Mouse (Mus musculus): ENCODE data around the gene Prickle3. TPM values are rescaled to one million over a fixed set of nuclear protein-coding genes. Genes with fewer than 3 reads are reported as not detected.

Gene Prickle3
- polyA plus RNA-seq (2012; rRNA removed), result 7.1 and 10.6 TPM in 2 replicates

DNA sequence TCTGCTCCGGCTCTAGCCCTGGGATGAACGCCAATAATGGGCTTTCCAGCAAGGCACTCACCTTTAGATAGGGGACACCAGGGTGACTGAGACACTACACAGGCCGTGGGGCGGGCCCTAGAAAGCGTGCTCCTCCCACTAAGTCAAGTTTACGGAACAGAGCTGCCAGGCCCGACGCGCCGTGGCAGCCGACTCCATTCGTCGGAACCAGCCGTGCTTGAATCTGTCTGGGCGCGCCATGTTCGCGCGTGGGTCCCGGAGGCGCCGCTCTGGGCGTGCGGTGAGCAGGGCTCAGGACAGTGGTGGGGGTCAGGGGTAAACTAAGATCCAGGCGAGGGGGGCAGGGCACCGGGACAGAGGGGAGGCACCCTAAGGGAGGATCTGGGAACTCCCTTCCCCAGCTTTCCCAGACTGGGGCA, at the start of gene Prickle3:
TSS of gene Prickle3 (plus strand) at position 40 of the 419 bp plus-strand sequence.
- DNase-seq (ENCODE audit: low read depth, low spot score), result no peak

DNA sequence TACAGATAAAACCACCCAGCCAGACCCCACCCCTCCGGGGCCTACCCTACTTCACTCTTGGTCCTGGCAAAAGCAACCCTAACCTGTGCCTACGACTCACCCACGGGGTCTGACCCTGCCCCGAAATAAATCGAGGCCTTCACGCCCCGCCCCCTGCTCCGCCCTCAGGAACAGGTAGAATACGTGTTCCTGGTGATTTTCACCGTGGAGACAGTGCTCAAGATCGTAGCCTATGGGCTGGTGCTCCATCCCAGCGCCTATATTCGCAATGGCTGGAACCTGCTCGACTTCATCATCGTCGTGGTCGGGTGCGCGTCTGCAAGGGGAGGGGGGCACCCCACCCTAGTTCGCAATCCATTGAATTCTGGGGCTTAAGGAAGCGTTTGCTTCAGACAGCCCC, 47.0 kb upstream of the Prickle3 start:
- no peak for DNase-seq (ENCODE audit: low read depth, low spot score)
- WGBS, result 26% methylated on average over 21 of the region's 21 CpGs

More for the DNA sequence above, at the start of gene Prickle3:
- 22% methylated on average over 26 of the region's 26 CpGs for WGBS

DNA sequence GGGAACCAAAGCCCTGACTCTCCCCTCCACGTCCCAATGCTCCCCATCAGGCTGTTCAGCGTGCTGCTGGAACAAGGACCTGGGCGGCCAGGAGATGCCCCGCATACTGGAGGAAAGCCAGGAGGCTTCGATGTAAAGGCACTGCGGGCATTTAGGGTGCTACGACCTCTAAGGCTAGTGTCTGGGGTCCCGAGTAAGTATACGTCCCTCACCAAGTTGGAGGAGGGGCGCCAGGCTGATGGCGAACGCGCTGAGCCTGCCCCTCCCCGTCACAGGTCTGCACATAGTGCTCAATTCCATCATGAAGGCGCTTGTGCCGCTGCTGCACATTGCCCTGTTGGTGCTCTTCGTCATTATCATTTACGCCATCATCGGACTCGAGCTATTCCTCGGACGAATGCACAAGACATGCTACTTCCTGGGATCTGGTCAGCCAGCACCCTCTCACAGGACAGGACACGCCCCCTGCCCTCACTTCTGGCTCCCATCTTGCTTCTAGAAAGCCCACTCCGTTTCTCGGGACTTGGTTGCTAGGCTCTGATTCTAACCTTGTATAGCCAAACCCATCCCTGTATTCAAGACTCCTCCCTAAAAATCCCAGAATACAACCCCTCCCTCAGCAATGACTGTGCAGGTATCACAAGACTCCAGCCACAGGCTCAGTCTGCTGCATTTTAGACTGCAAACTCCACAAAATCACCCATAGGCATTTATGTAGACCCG, 46.4 kb upstream of the Prickle3 start:
- WGBS, result 28% methylated on average over 26 of the region's 26 CpGs
- DNase-seq (ENCODE audit: low read depth, low spot score), result no peak

DNA sequence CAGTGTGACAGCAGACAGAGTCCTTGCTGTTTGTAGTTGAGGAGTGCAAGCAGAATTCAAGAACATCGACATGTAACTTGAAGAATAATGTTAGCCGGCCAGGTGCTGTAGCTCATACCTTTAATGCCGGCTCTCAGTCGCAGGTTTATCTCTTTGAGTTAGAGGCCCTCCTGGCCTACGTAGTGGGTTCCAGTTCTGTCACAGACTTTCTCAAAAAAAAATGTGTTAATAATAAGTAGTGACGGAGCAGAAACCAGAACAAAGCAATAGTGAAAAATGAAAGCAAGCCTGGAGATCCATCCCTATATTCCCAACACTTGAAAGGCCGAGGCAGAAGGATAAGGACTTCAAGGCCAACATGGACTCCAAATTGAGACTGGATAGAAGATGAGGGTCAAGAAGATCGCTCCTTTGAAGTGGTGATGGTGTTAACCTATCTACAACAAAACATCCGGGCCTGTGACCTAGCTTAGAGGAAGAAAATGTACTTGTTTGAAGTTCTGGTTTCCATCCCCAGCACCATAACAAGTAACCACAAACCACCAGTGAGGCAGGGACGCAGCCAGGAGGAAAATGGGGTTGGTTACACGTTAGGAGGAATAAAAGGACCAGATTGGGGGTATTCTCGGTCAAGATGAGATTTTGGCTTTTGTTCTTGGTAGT, 39.0 kb upstream of the Prickle3 start:
- WGBS, result 75% methylated on average over 12 of the region's 12 CpGs
- no peak for DNase-seq (ENCODE audit: low read depth, low spot score)

DNA sequence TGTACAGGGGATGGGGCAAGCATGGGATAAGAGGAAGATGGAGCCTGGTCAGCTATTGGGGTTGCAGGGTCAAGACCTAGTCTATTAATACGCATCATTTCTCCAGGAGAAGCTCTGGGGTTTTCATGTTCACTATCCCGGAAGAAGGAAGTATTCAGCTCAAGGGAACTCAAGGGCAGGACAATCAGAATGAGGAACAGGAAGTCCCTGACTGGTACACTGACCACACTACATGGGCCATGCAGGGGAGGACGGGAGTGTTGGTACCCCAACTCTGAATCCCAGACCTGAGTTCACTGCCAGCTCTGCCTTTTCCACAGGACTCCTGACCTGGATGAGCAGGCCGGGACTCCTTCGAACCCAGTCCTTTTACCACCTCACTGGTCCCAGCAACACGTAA, 24.5 kb upstream of the Prickle3 start:
- DNase-seq (ENCODE audit: low read depth, low spot score), result no peak
- WGBS, result 86% methylated on average over 6 of the region's 6 CpGs

DNA sequence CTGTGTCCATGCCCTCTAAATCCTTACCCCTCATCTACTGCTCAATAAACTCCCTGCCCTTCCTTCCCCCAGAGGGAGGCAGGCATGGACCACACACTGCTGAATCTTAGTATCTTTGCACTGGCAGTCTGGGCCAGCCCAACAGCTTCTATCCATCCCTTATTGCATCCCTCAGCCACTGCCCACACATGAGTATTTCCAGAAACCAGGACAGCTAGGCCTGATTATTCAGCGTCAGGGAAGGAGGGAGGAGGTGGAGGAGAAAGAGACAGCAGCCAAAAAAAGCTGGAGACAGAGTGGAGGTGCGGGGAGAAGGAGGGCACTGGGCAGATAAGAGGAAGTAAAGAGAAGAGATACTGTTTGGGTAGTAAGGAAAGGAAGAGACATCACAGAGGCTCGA, 22.0 kb upstream of the Prickle3 start:
- WGBS, result 52% methylated on average over 3 of the region's 3 CpGs
- DNase-seq (ENCODE audit: low read depth, low spot score), result no peak

DNA sequence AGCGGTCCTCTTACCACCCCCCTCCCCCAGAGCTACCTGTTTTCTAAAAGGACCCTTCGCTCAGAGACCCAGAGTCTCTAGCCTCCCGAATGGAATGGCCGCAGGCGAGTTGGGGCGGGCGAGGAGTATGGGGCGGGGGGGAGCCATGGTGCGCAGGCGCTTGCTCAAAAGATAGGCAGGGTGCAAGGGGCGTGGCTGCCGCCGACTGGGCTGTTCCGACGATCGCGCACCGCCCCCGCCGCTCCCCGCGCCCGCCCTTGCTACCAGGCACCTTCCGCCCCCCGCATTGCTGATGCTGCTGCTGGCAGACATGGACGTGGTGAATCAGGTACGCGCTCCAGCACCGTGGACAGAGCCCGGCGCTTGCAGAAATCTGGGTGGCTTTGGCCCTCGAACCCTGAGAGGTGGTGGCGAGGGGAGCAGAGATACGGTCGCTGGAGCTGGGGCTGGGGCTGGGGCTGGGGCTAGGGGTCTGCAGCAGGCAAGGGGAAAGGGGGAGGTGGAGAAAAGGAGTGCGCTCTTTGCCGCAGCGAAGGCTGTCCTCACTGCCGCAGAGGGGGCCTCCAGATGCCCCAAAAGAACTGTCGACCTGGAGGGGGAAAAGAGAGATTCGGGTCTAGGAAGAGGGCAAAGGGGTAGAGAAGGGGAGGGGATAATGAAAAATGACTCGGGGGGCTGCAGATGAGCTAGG, 18.5 kb upstream of the Prickle3 start, which contains the start of gene Syp:
TSS of gene Syp (plus strand) at position 71 of the 691 bp plus-strand sequence.
- DNase-seq (ENCODE audit: low read depth, low spot score), result no peak
- WGBS, result 11% methylated on average over 40 of the region's 42 CpGs

DNA sequence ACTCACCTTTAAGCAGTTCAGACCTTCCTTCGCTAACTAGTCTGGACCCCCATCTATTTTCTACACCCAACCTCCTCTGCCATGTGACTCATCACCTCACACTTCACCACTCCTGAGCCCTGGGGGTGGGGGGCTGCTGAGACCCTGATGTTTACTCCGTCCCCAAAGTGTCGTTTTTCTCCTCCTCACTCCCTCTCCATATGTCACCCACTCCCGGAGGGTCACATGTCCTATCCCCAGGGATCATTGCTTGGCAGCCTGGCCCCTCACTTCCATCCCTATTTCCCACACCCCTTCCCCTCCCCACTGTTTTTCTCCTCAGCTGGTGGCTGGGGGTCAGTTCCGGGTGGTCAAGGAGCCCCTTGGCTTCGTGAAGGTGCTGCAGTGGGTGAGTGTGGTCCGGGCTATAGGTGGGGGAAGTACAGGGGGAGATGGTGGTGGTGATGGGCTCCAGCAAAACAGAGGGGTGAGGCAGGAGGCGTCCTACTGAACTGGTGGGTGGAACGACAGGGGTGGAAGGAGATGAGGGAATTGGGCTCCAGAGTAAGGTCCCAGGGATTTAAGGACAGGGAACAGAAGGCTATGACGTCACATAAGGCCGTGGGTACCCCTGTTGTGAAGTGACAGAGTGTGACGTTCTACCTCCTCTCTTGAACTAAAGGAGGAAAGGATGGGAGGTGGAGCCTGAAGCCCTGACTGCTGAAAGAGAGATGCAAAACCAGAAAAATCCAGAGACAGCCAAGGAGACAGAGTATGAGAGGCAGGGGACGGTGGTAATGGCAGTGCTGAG, 17.3 kb upstream of the Prickle3 start:
- 29% methylated on average over 13 of the region's 13 CpGs for WGBS

DNA sequence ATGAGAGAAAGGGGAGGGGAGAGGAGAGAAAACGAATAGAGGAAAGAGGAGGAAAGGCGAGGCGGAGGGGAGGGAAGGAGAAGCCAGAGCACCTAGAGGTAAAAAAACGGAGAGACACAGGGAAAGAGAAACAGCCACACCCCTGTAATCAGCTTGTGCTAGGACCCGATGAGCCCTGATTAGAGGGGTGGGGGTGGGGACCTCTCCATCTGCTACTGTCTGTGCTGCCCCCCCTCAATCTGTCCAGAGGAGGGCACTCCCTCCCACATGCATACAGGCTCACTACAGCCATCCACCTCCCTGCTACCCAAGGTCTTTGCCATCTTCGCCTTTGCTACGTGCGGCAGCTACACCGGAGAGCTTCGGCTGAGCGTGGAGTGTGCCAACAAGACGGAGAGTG, 16.3 kb upstream of the Prickle3 start:
- DNase-seq (ENCODE audit: low read depth, low spot score), result no peak
- WGBS, result 27% methylated on average over 12 of the region's 12 CpGs

More for the DNA sequence above, 17.3 kb upstream of the Prickle3 start:
- DNase-seq (ENCODE audit: low read depth, low spot score), result no peak

DNA sequence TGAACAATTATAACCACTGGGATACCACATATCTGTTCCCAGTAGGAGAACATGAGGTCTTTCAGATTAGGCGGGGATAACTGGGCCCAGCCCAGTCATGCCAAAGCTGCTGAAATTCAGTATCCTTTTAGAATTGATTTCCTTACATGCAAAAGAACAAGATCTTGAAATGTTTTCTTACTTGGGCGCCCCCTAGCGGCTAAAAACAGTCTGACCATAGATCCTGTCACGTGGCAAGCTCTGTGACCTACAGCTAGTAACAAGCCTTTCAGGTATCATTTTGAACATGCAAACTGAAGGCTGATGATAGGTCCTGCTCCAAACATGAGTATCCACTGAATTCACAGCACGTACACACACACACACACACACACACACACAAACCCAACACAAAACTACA, 11.7 kb upstream of the Prickle3 start:
- WGBS, result 11% methylated on average over 5 of the region's 5 CpGs
- DNase-seq (ENCODE audit: low read depth, low spot score), result peak; percentile 44

DNA sequence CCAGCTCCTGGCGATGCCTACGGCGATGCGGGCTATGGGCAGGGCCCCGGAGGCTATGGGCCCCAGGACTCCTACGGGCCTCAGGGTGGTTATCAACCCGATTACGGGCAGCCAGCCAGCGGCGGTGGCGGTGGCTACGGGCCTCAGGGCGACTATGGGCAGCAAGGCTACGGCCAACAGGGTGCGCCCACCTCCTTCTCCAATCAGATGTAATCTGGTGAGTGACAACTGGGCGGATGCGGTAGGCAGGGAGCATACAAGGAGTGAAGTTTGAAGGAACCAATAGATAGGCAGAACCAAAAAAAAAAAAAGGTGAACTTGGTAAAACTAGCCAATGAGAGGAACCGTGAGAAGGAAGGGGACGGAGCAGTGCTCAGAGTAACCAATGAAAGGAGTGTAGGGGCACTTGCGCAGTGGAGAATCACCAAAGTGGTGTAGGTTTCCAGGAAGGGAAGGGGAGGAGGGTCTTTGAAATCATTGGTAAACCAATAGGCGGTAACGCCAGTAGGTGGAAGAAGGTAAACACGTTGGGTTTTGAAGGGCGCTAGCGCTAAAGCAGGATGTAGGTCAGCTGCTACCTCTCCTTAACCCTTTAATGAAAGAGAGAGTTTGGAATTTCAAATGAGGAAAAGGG, 8.3 kb upstream of the Prickle3 start:
- DNase-seq (ENCODE audit: low read depth, low spot score), result peak; percentile 74
- 18% methylated on average over 25 of the region's 25 CpGs for WGBS

DNA sequence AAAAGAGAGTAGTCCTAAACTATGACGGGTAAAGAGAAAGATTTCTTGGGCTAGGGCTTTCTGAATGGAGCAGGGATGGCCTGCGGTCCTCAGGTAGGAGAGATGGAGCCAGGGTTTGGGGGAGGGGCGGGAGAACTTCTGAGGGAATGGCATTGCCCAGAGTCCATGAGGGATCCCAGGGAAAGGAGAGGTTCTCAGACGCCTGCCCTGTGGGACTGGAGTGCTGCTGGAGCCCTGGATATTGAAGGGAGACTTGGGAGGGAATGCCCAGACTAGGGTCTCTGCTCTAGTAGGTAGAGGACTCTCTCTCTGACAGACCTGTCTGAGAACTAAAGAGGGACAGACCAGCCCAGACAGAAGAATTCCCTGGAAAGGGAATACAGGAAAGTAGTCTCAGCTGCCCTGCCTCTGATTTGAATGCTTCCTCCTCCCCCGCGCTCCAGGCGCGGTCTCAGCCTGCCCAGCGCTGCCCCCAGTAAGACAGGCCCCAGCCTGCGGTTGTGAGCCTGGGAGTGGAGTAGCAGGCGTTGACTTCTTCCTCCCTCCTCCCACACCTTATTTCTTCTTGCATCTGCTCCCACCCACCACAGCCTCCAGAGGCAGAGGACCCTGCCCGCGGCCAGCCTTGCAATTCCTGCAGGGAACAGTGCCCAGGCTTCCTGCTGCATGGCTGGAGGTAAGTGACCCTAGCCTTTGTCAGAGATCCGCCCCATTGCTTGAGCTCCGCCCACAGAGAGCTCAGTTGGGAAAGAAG, 1.1 kb downstream of the Prickle3 start:
- DNase-seq (ENCODE audit: low read depth, low spot score), result no peak

DNA sequence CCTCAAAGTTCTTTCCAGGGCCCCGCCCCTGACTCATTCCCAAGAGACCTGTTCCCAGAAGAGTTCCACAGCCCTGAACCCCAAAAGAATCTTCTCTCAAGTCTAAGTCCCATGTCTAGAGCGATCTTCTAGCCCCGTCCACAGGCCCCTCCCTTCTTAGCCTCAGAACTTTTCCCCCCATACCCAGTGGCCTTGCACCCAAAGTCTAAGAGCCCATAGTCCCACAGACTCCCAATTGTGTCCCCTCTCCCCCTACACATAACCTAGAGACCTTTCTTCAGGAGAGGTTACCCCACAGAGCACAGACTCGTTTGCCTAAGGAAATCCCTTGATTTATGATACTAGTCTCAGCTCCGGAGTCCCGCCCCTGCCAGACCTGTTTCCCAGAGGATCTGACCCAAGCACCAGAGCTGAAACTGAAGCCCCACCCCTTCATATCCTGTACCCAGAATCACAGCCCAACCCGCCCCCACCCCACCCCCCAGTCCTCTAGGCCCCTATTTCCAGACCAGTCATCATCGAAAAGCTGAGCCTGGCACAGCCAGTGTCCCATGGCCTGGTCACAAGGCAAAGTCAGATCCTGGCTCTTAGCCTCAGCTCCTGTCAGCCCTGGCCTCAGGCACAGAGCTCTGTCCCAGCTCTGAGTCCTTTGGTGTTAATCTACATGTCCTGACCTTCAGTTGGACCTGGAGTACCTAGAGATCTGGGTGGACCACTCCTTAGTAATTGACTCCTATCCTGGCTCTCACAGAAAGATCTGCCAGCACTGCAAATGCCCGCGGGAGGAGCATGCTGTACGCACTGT, 1.9 kb downstream of the Prickle3 start:
- DNase-seq (ENCODE audit: low read depth, low spot score), result no peak
- 41% methylated on average over 11 of the region's 11 CpGs for WGBS

More for the DNA sequence above, 1.1 kb downstream of the Prickle3 start:
- WGBS, result 17% methylated on average over 15 of the region's 15 CpGs

DNA sequence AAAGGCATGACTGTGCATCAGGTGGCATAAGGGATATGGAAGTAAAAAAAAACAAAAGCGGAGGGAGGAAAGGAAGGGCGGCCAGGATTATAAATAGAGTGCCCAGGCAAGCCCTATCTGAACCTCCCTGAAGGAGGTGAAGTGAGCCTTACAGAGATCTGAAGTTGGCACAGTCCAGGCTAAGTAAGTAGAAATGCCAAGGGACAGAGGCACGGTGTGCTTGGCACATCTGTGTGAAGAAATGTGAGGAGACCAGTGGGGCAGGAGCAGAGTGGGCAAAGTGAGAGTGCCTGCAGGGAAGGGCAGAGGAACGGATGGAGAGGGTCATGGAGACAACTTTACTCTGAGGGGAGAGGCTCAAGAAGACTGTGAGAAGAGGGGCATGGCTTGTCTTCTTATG, 4.0 kb downstream of the Prickle3 start:
- no peak for DNase-seq (ENCODE audit: low read depth, low spot score)
- WGBS, result 87% methylated on average over 4 of the region's 4 CpGs

DNA sequence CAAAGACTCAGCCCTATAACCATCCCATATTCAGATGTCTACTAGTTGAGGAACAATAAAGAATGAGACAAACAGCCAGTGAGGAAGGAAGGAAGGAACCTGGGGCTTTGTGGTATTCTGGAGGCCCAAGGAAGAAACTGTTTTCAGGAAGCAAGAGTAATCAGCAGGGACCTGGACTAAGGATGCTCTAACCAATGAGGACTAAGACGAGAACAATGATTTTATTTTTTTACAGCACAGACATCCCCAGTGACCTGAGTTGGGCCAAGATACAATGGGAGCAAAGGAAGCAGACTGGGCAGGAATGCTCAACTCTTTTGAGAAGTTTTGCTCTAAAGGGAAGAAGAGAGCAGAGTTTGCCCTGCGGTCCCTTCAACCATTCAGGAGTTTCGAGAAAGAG, 5.9 kb downstream of the Prickle3 start:
- WGBS, result 70% methylated on average over 3 of the region's 3 CpGs
- DNase-seq (ENCODE audit: low read depth, low spot score), result no peak

DNA sequence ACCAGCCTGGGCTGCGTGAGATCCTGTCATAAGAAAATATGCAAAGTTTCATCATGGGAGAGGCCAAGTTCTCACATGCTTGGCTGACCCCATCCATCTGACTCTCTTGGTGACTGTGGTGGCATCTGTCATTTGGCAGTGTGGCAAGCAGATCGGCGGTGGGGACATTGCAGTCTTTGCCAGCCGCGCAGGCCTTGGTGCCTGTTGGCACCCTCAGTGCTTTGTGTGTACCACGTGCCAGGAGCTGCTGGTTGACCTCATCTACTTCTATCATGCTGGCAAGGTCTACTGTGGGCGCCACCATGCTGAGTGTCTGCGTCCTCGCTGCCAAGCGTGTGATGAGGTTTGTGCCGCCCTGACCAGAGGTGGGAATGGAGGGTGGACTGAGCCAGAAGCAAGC, 7.7 kb downstream of the Prickle3 start:
- DNase-seq (ENCODE audit: low read depth, low spot score), result no peak
- 87% methylated on average over 11 of the region's 11 CpGs for WGBS

DNA sequence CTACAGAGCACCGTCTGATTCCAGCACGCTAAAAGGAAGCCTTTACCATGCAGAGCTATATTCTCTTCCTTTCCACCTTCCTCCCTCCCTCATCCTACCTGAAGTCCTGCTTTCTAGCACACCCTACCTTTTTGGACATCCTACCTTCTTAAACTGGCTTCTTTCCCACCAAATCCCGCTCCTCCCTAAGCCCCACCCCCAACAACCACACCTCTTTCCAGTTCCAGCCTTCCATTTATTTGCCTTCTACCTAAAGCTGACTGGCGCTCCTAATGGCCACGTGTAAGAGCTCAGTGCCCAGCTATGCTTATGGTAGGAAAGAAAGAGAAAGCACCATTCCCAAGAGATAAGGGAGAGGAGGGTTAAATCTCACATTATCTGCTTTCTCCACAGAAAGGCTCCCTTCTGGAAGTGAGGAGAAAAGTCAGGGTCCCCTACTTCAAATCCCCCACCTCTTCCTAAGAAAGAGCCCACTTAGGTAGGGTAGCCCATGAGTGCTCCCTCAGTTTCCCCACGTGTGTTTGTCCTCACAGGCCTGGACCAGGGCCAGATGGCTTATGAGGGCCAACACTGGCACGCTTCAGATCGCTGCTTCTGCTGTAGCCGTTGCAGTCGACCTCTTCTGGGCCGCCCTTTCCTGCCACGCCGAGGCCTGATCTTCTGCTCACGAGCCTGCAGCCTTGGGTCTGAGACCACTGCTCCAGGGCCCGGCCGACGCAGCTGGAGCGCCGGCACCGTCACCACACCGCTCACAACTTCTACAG, 8.9 kb downstream of the Prickle3 start:
- WGBS, result 60% methylated on average over 21 of the region's 21 CpGs
- DNase-seq (ENCODE audit: low read depth, low spot score), result no peak

All from large intestine, adult 2 months (tissue).